In genomic region chr9:62987824-62988223, GRCm38 (mm10) we compare ENCODE assay signal across 8 mouse cellular contexts. TPM values are rescaled to one million over a fixed set of nuclear protein-coding genes. Genes with fewer than 3 reads are reported as not detected.
DNase-seq lines count a peak whose midpoint lies in the region; ATAC-seq and TF ChIP-seq lines count a peak whose summit lies in the region.

TSS of gene Pias1 (minus strand) at chr9:62987924.

- no peaks in the 10 kb centered on the region for H3K4me1 ChIP-seq in kidney, adult 2 months (ENCODE audit: control insufficient read depth, insufficient read depth, low read length)
- H3K4me1 ChIP-seq in midbrain, embryonic 10.5 days = no peaks in the 10 kb centered on the region

- H3K4me3 ChIP-seq in kidney, adult 2 months (ENCODE audit: insufficient read depth, low read depth, low read length) = no peak within 1 kb of the TSS
- H3K4me3 ChIP-seq in midbrain, embryonic 10.5 days = no peak within 1 kb of the TSS

- no peak within 1 kb of the TSS for H3K27ac ChIP-seq in kidney, adult 2 months (ENCODE audit: insufficient read depth, low read depth, low read length)
- no peak within 1 kb of the TSS for H3K27ac ChIP-seq in midbrain, embryonic 10.5 days (replicated peaks)

- H3K9me3 ChIP-seq in midbrain, embryonic 10.5 days (replicated peaks) = no peaks in the 10 kb centered on the region

- ATAC-seq in inflammation-experienced regulatory T-cells, adult 6 months = no peak
- no peak for ATAC-seq in cerebellum, adult (ENCODE audit: insufficient number of reproducible peaks, low FRiP score, low TSS enrichment)

- DNase-seq in kidney, adult 2 months = no peak
- DNase-seq in kidney, postnatal 14 days = no peak
- no peak for DNase-seq in adrenal gland, postnatal 36 days
- DNase-seq in gastrocnemius, postnatal 25 days = no peak
- DNase-seq in midbrain, embryonic 10.5 days (ENCODE audit: low spot score) = no peak
- DNase-seq in urinary bladder, postnatal 4 days (ENCODE audit: low spot score in 2 of 2) = no peak

- no peaks in the 10 kb centered on the region for H3K27me3 ChIP-seq in kidney, adult 2 months (replicated peaks; ENCODE audit: control insufficient read depth, insufficient read depth, low read length)
- H3K27me3 ChIP-seq in midbrain, embryonic 10.5 days (ENCODE audit: low read depth, poor library complexity, severe bottlenecking) = no peaks in the 10 kb centered on the region

- WGBS in kidney, adult 2 months = 85% methylated on average over 5 of the region's 5 CpGs
- 89% methylated on average over 5 of the region's 5 CpGs for WGBS in midbrain, embryonic 10.5 days

- H3K36me3 ChIP-seq in kidney, adult 2 months (ENCODE audit: control insufficient read depth, insufficient read depth, low read length) = no peaks in the 10 kb centered on the region
- no peaks in the 10 kb centered on the region for H3K36me3 ChIP-seq in midbrain, embryonic 10.5 days

- TF ChIP-seq POLR2A in kidney, adult 2 months (IDR thresholded peaks at IDR 0.05; ENCODE audit: low read depth, low read length) = no peak

- no peak for TF ChIP-seq CTCF in kidney, adult 2 months (conservative IDR thresholded peaks at IDR 0.05; ENCODE audit: insufficient read depth, insufficient read length, low read depth, low read length)

RNA-seq across cellular contexts. Expression of gene Pias1, which starts in this region (rescaled TPM):
- 24.8 and 26.7 TPM in 2 replicates for polyA plus RNA-seq in kidney, adult 2 months (2012; rRNA removed)
- total RNA-seq in adrenal gland, postnatal 36 days (2021) = 10 to 100 TPM; 32.2 to 33.7 TPM
- total RNA-seq in gastrocnemius, postnatal 25 days (2021) = 10 to 100 TPM; 12.8 to 15.1 TPM
- 100 to 1,000 TPM; 106 to 183 (median 160) TPM for polyA plus RNA-seq in inflammation-experienced regulatory T-cells, adult 6 months (2017; shearing (Covaris generic))
- polyA plus RNA-seq in midbrain, embryonic 10.5 days (2016; fragmentation: Nextera tagmentation; extraction: Ambion mirVana) = 56.8 and 63.6 TPM in 2 replicates
